Comparison of ENCODE assay signal across 8 mouse cellular contexts in genomic region chr5:150674866-150675265, GRCm38 (mm10). TPM values are rescaled to one million over a fixed set of nuclear protein-coding genes. Genes with fewer than 3 reads are reported as not detected.
DNase-seq lines count a peak whose midpoint lies in the region; ATAC-seq lines count a peak whose summit lies in the region.

No protein-coding gene starts in this region.

- H3K4me3 ChIP-seq in lung, embryonic 15.5 days, result peak overlapping the region; percentile 96
- peak overlapping the region; percentile 95 for H3K4me3 ChIP-seq in embryonic facial prominence, embryonic 14.5 days (ENCODE audit: low read depth, low read length)
- H3K4me3 ChIP-seq in intestine, embryonic 14.5 days (ENCODE audit: low read depth, low read length), result peak overlapping the region; percentile 72
- peak overlapping the region; percentile 89 for H3K4me3 ChIP-seq in neural tube, embryonic 12.5 days

- H3K36me3 ChIP-seq in lung, embryonic 15.5 days, result no peaks in the 10 kb centered on the region
- no peaks in the 10 kb centered on the region for H3K36me3 ChIP-seq in embryonic facial prominence, embryonic 14.5 days (ENCODE audit: control insufficient read depth, insufficient read depth, low read length)
- no peaks in the 10 kb centered on the region for H3K36me3 ChIP-seq in intestine, embryonic 14.5 days (ENCODE audit: control insufficient read depth, insufficient read depth, low read length)
- no peaks in the 10 kb centered on the region for H3K36me3 ChIP-seq in neural tube, embryonic 12.5 days

- no peak for DNase-seq in lung, adult 18-20 months
- no peak for DNase-seq in embryonic facial prominence, embryonic 14.5 days (ENCODE audit: low spot score)
- DNase-seq in intestine, embryonic 14.5 days (ENCODE audit: low spot score), result no peak
- no peak for DNase-seq in layer of hippocampus, postnatal 14 days (ENCODE audit: low spot score in 2 of 2)
- no peak for DNase-seq in urinary bladder, postnatal 25 days (ENCODE audit: low spot score)
- no peak for DNase-seq in left cerebral cortex, adult 11 months (ENCODE audit: low spot score)

- peak overlapping the region; percentile 59 for H3K4me2 ChIP-seq in lung, embryonic 15.5 days
- peak overlapping the region; percentile 56 for H3K4me2 ChIP-seq in embryonic facial prominence, embryonic 14.5 days (ENCODE audit: low read depth, low read length)
- peak overlapping the region; percentile 65 for H3K4me2 ChIP-seq in intestine, embryonic 14.5 days (ENCODE audit: low read length)
- peak overlapping the region; percentile 63 for H3K4me2 ChIP-seq in neural tube, embryonic 12.5 days (replicated peaks)

- peak overlapping the region; percentile 97; the same call in 1 of the 2 replicates for H3K9ac ChIP-seq in lung, embryonic 15.5 days
- H3K9ac ChIP-seq in embryonic facial prominence, embryonic 14.5 days (ENCODE audit: low read depth, low read length), result peak overlapping the region; percentile 98
- peak overlapping the region; percentile 94 for H3K9ac ChIP-seq in intestine, embryonic 14.5 days (ENCODE audit: low read length)
- peak overlapping the region; percentile 98; the same call in 1 of the 2 replicates for H3K9ac ChIP-seq in neural tube, embryonic 12.5 days

- ATAC-seq in lung, embryonic 15.5 days (ENCODE audit: borderline replicate concordance, extremely low read depth, low FRiP score, low TSS enrichment), result no peak
- no peak for ATAC-seq in embryonic facial prominence, embryonic 14.5 days (ENCODE audit: low read depth)
- no peak for ATAC-seq in intestine, embryonic 14.5 days (replicated peaks; ENCODE audit: low FRiP score, low TSS enrichment, low read depth)
- no peak for ATAC-seq in neural tube, embryonic 12.5 days (ENCODE audit: low FRiP score, low read depth)

- WGBS in lung, embryonic 15.5 days, result 36% methylated on average over 6 of the region's 6 CpGs
- WGBS in embryonic facial prominence, embryonic 14.5 days, result 49% methylated on average over 6 of the region's 6 CpGs
- 47% methylated on average over 6 of the region's 6 CpGs for WGBS in intestine, embryonic 14.5 days
- WGBS in neural tube, embryonic 12.5 days, result 58% methylated on average over 6 of the region's 6 CpGs

- H3K27ac ChIP-seq in lung, embryonic 15.5 days, result no peak overlapping the region
- no peak overlapping the region for H3K27ac ChIP-seq in embryonic facial prominence, embryonic 14.5 days (replicated peaks; ENCODE audit: low read depth, low read length)
- H3K27ac ChIP-seq in intestine, embryonic 14.5 days (ENCODE audit: low read depth), result no peak overlapping the region
- no peak overlapping the region for H3K27ac ChIP-seq in neural tube, embryonic 12.5 days

- H3K27me3 ChIP-seq in lung, embryonic 15.5 days, result no peaks in the 10 kb centered on the region
- no peaks in the 10 kb centered on the region for H3K27me3 ChIP-seq in embryonic facial prominence, embryonic 14.5 days (replicated peaks; ENCODE audit: control insufficient read depth, insufficient read depth, low read length)
- H3K27me3 ChIP-seq in intestine, embryonic 14.5 days (replicated peaks; ENCODE audit: control insufficient read depth, insufficient read depth, low read length), result no peaks in the 10 kb centered on the region
- H3K27me3 ChIP-seq in neural tube, embryonic 12.5 days (replicated peaks), result no peaks in the 10 kb centered on the region

- no peaks in the 10 kb centered on the region for H3K9me3 ChIP-seq in lung, embryonic 15.5 days
- H3K9me3 ChIP-seq in embryonic facial prominence, embryonic 14.5 days (ENCODE audit: control insufficient read depth, low read length), result no peaks in the 10 kb centered on the region
- no peaks in the 10 kb centered on the region for H3K9me3 ChIP-seq in intestine, embryonic 14.5 days (ENCODE audit: control insufficient read depth, low read length)
- no peaks in the 10 kb centered on the region for H3K9me3 ChIP-seq in neural tube, embryonic 12.5 days

- H3K4me1 ChIP-seq in lung, embryonic 15.5 days, result peaks cover 18% of the 10 kb centered on the region
- H3K4me1 ChIP-seq in embryonic facial prominence, embryonic 14.5 days (ENCODE audit: control insufficient read depth, insufficient read depth, low read length), result peaks cover 9% of the 10 kb centered on the region
- peaks cover 4% of the 10 kb centered on the region for H3K4me1 ChIP-seq in intestine, embryonic 14.5 days (replicated peaks; ENCODE audit: control insufficient read depth, insufficient read depth, low read length)
- peaks cover 12% of the 10 kb centered on the region for H3K4me1 ChIP-seq in neural tube, embryonic 12.5 days

RNA-seq across cellular contexts. Expression of gene Pds5b, which starts 1.3 kb away (rescaled TPM):
- polyA plus RNA-seq in lung, embryonic 15.5 days (2015; fragmentation: Nextera tagmentation; extraction: Ambion mirVana), result 31.8 and 34.2 TPM in 2 replicates
- polyA plus RNA-seq in embryonic facial prominence, embryonic 14.5 days (2014; fragmentation: Nextera tagmentation; extraction: Ambion mirVana), result 38.1 and 44.2 TPM in 2 replicates
- polyA plus RNA-seq in intestine, embryonic 14.5 days (2014; fragmentation: Nextera tagmentation; extraction: Ambion mirVana), result 37.3 and 42.5 TPM in 2 replicates
- 33.8 and 34.4 TPM in 2 replicates for polyA plus RNA-seq in neural tube, embryonic 12.5 days (2016; fragmentation: Nextera tagmentation; extraction: Ambion mirVana)
- total RNA-seq in layer of hippocampus, postnatal 14 days (2021), result 10 to 100 TPM; 65.9 to 66.5 TPM

RNA-seq across cellular contexts. Expression of gene N4bp2l2, which starts 8.9 kb away (rescaled TPM):
- polyA plus RNA-seq in lung, embryonic 15.5 days (2015; fragmentation: Nextera tagmentation; extraction: Ambion mirVana), result 34.1 and 39.6 TPM in 2 replicates
- polyA plus RNA-seq in embryonic facial prominence, embryonic 14.5 days (2014; fragmentation: Nextera tagmentation; extraction: Ambion mirVana), result 41.6 and 44.5 TPM in 2 replicates
- 43.9 and 45.6 TPM in 2 replicates for polyA plus RNA-seq in intestine, embryonic 14.5 days (2014; fragmentation: Nextera tagmentation; extraction: Ambion mirVana)
- 39.4 and 41.1 TPM in 2 replicates for polyA plus RNA-seq in neural tube, embryonic 12.5 days (2016; fragmentation: Nextera tagmentation; extraction: Ambion mirVana)
- total RNA-seq in layer of hippocampus, postnatal 14 days (2021), result 10 to 100 TPM; 70.1 to 75.4 TPM
